Mouse (Mus musculus) cerebellum, adult 9-10 months (tissue): ENCODE results near the gene Snx29.

Experiments
- DNase-seq: peaks from one replicate; pipeline ENCODE4 v3.0.0; 2022

The Snx29 gene

DNA sequence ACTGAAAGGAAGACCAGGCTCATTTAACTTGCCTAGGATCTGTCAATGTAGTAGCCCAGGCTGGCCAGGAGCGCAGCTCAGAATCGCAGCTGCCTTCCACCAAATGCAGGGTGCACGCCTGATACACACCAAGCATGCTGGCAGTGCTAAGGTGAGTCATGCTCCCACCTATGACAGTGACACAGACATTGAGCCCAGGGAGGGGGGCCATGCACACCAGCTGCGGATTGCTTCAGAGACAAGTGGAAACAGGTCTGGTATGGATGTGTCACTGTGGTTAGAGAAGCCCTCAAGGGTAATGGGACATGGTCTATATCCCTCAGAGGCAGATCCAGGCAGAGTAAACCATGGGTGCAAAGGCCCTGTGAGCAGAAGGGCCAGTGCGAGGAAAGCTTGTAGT, 425.2 kb downstream of the Snx29 start:
- no peak for DNase-seq

GRCm38 (mm10) chr16:11749111-11749510, 426.4 kb downstream of the Snx29 start:
- DNase-seq, result no peak

DNA sequence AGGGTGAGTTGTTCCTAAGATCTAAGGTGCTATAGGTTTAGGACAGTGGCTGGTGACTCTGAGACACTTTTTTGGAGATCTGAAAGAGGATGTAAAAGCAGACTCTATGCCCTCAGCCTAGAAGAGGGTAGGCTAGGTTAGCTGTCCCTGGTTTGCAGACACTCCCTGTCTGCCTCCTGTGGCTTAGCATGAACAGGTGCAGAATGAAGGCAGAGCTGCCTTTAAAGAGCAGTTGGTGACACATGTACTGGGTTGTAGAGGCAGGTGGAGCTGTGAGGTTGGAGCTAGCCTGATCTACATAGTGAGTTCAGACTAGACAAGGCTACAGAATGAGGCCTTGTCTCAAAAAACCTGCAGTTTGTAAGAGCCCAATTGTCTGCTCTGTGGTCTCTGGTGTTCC, 427.9 kb downstream of the Snx29 start:
- DNase-seq, result no peak

DNA sequence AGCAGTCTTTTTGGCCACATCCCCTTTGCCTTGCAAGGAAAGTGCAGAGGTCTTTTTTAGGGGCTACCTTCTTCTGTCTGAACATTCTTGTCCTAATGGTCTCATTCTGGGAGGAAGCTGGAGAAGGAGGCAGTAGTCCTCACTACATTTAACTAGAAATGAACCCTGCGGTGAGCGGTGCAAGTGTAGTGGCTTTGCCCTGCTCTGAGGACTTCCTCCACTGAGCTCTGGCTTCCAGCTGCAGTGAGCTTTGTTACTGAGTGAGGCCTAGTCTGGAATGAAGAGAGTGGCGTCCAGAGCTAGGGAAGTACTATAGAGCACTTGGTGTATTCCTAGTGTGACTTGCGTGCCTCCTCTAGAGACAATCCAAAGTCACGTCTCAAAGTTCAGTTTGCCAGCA, 429.8 kb downstream of the Snx29 start:
- no peak for DNase-seq

- DNase-seq, result no peak
Measured at GRCm38 (mm10) chr16:11753466-11753865, 430.8 kb downstream of the Snx29 start.

GRCm38 (mm10) chr16:11754136-11754535, 431.4 kb downstream of the Snx29 start:
- DNase-seq, result no peak

DNA sequence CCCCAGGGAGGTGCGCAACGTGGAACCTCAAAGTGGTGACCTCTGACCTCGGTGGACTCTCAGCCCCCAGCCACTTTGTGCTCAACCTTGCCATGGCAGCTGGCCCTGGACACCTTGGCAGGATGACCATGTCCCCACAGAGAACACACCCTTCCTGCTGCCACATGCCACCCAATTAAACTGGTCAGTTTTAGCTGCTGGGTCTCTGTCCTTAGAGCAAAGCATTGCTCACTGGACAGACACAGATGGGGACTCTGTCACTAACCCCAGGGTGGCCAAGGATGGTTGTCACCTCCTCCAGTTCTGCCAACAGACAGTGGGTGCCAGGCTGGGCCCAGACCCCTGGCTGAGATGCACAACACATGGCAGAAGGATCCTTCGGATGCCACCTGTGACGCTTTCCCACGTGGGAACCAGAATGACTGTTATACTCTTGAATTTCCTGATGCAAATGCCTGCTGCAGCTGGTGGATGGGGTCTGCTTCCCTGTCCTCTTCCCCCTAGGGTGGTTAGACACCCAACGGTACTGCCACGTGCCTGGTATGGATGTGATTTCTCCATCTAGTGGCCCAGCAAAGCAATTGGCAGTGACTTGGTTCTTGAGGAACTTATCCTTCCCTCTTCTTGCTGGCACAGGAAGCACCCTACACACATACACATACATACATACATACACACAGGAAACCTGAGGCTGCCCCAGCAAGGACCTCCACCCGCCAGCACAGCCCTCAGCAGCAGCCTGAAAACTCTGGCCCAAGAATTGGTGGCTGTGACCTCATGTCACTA, 432.8 kb downstream of the Snx29 start:
- no peak for DNase-seq

DNA sequence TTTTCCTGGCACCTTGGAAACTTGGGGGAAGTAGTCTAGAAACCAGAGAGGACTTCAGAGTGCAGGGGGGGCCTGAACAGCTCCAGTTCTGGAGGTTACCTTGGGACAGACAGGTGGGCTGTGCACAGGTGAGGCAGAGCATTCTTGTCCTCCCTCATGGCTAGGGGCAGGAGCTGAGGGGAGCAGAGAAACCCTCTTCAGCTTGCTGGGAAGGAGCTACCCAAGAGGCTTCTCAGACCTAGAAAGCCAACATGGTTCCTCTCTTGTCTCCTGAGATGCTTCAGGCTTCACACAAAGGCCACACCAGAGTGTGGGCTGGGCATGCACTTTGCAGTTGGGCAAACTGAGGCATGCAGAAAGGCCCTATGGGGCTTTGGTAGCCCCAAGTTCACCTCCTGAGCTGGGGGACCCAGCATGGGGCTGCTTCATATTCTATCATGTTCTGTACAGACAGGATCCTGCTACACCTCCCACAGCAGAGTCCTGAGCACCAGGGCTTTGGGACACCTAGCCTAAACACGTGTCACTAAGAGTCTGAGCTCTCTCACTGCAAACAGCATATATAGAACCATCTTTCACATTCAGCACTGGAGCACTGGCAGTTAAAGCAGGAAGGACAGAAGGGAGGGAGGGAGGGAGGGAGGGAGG, 434.0 kb downstream of the Snx29 start:
- DNase-seq, result no peak

DNA sequence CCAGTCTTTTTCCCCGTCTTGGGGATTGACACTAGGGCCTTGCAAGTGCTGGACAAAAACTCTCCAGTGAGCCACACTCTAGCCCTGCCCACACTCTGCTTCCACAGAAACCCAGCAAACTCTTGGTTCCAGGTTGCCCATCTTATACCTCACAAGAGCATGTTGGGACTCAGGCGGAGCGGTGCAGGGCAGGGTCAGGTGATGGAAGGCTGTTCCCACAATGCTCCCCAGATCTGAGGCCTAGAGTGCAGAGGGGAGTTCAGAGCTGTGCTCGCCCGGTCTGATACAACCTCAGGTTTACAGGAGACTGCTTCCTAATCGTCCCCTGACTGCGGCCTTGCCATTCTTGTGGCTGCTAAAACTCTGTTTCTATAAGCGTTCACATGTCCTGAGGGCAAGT, 434.8 kb downstream of the Snx29 start:
- no peak for DNase-seq

DNA sequence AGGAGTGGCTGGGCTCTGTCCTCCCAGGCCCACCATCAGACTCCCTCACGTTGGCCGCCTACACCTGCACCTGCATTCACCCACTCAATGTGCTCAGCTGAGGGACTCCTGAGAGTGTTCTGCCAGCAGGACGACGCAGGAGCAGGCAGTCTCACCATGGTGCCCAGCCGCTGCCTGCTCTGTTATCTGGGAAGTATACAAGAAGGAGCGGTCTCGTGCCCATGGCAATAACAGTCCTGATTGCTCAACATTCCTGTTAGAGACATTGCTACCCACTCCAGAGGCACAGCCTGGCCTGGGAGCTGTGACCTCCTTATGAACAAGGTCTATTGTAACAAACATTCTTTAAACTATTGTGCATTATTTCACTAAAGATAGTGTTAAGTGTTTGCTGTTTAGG, 435.2 kb downstream of the Snx29 start:
- no peak for DNase-seq

DNA sequence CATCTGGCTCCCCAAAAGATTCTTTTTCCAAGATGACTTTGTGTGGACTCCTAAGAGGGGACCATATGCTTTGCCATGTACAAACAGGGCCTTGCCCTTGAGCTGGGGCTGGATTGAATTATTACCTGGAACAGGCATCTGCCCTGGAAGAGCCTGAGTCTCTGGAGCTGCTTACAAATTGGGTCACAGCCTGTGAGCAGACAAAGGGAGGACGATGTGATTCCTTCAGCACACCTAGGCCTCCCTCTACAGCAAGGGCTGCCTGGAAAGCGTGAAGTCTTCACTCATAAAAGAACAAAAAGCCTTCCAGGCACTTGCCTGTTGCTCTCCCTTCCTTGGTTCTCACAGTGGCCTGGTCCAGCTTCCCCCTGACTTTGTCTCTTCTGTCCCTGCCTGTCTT, 449.6 kb downstream of the Snx29 start:
- peak; percentile 29 for DNase-seq

GRCm38 (mm10) chr16:11774321-11774720, 451.6 kb downstream of the Snx29 start:
- DNase-seq, result no peak

DNA sequence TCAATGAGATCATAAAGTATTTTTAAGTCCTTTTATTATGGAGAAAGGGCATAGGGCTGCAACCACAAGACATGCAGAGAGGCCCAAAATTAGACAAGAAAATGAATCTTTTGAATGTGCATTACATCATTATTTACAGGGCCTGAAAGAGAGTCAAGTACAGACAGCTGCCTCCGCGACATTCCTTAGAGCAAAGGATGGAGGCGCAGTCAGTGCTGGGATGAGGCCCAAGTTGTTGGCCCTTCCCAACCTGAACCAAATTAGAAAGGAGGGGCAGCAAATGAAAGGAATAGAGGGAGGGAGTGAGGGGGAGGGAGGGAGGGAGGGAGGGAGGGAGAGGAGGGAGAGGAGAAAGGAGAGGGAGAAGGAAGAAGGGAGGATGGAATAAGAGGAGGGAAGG, 453.8 kb downstream of the Snx29 start:
- DNase-seq, result no peak

DNA sequence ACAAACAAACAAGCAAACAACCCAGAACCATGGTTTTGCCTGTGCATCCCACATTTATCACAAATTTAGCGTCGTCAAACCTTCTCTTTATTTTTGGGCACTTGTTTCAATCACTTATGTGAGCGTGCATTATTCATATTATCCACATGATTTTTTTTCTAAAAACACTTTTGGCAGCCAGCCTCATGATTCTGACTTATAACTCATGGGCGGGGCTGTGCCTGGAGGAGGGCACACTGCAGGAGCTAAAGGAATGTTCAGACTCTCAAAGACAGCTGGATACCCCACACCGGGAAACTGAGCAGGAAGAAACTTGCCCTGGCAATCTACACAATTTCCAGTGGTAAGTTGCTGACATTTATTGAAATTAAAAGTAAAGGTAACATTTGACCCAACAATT, 455.5 kb downstream of the Snx29 start:
- peak; percentile 43 for DNase-seq

- DNase-seq, result peak; percentile 85
Measured at GRCm38 (mm10) chr16:11778715-11779460, 456.2 kb downstream of the Snx29 start.

DNA sequence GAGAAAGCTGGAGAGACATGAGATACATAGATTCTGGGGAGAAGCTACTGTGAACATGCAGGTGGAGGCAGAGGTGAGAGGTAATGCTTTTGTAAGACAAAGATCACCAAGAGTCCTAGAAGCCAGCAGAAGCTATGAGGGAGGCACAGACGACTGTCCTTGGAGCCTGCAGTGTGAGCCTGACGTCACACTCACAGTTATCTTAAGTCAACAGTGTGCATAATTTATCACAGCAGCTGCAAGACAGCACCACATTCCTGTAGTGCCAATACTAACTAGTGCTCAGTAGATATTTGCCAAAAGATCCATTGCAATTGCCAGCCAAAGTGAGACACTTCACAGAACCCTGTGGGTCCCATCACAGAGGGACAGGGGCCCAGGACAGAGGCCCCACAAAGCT, 459.4 kb downstream of the Snx29 start:
- no peak for DNase-seq

DNA sequence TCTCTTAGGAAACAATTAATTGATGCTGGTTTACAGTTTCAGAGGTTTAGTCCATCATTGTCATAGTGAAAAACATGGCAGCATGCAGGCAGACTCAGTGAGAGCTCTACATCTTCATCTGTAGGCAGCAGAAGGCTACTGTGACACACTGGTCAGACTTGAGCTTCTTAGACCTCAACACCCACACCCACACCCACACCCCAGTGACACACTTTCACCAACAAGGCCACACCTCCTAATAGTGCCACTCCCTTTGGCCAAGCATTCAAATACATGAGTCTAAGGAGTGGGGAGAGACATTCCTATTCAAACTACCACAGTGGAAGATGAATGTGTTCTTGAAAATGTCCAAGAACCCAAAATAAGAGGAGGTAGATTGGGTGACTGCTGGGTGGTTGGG, 460.6 kb downstream of the Snx29 start:
- no peak for DNase-seq

GRCm38 (mm10) chr16:11784354-11784753, 461.6 kb downstream of the Snx29 start:
- DNase-seq, result no peak

- DNase-seq, result no peak
Measured at GRCm38 (mm10) chr16:11785806-11786205, 463.1 kb downstream of the Snx29 start.

- DNase-seq, result no peak
Measured at GRCm38 (mm10) chr16:11790476-11790875, 467.8 kb downstream of the Snx29 start.

DNA sequence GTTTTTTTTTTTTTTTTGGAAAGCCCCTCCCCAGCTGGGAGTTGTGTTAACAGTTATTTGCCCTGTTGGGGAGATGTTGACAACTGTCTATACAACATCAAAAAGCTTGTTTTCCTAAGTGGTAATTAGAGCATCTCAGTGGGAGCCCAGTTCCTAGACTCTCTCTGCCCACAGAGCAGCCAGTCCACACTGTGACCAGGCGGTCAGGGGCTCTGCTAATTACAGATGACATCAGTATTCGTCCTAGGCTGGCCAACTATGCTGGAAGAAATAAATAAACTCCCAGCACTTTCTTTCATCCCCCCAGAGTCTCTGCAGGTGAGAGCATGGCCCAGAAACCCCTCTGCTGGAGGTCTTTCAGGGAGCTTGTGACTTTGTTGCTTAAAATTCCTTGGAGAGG, 470.7 kb downstream of the Snx29 start:
- no peak for DNase-seq

DNA sequence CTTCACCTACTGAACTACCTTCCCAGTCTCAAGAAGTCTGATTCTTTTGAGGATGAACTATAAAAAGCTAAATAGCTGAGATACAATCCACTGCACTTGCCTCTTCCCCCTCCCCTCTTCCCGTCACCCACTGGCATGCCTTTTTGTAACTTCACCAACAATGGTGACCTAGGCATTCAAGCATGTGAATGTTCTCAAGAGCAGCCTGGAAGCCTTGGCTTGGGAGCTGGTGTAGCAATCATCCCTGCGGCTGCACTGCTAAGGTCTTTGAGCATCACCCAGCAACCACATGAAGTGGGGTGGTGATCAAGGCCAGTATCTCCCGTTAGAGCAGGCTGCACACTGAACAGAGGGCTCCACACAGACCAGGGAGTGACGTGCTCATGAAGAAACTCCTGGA, 471.9 kb downstream of the Snx29 start:
- no peak for DNase-seq

DNA sequence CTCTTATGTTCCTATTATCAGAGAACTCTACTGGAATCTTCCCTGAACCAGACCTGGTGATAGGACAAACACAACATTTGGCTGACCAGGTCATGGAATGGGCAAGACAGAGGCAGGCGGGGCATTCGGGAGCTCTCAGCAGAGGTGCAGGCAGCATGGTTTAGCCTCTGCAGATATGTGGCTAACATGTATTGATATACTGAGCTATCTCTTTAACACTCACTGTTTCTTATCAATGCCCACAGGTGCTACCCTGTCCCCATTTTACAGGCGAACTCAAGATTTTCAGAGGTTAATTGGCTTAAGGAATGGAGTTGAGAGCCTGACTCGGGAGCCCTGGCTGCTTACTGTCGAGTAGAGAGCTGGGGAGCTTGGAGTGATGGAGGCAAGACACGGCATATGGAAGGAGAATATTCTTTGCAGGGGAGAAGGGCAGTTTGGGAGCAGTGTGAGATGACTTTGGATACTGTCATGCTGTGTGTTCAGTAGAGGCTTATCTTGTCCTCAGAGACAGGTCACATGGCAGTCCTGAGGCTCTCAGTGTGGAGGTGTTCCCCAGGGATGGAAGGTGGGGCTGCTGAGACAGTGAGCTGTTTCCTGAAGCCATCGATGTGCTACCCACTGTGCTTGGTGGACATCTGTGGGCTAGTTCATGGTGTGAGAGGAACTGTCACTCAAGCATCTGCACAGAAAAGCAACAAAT, 473.2 kb downstream of the Snx29 start:
- DNase-seq, result no peak
